Mouse (Mus musculus) frontal cortex, adult (tissue): ENCODE results near the gene Apoa4.

Experiments
- ATAC-seq: cut with Nextera tagmentation; 2 replicates; pipeline ENCODE4 v1.9.2; 2017; ENCODE audit warnings: mild to moderate bottlenecking, moderate library complexity, mixed read lengths; ENCODE audit not compliant: low TSS enrichment

Gene Apoa4

GRCm38 (mm10) chr9:46240526-46241153 is at the start of gene Apoa4:
Gene Apoa4, plus strand, starts transcription at chr9:46240696.
- no peak for ATAC-seq

- ATAC-seq = no peak
These were observed 49.3 kb upstream of the Apoa4 start for GRCm38 (mm10) chr9:46191234-46191633.

GRCm38 (mm10) chr9:46191644-46192043 is 48.9 kb upstream of the Apoa4 start:
- ATAC-seq = 0 out of 2 replicates have a peak, but pooled peaks have one; percentile 41

- no peak for ATAC-seq
These were observed 47.9 kb upstream of the Apoa4 start for GRCm38 (mm10) chr9:46192642-46193041.

- no peak for ATAC-seq
These were observed 45.7 kb upstream of the Apoa4 start for GRCm38 (mm10) chr9:46194809-46195208.

GRCm38 (mm10) chr9:46196699-46197169 is 43.8 kb upstream of the Apoa4 start:
- ATAC-seq = no peak

GRCm38 (mm10) chr9:46198461-46198860 is 42.0 kb upstream of the Apoa4 start:
- ATAC-seq = peak; percentile 67; the same call in 1 of the 2 replicates

GRCm38 (mm10) chr9:46198936-46199335 is 41.6 kb upstream of the Apoa4 start:
- no peak for ATAC-seq

GRCm38 (mm10) chr9:46199609-46200008 is 40.9 kb upstream of the Apoa4 start:
- ATAC-seq = no peak

- ATAC-seq = no peak
These were observed 33.5 kb upstream of the Apoa4 start for GRCm38 (mm10) chr9:46206834-46207500.

- no peak for ATAC-seq
These were observed 33.0 kb upstream of the Apoa4 start for GRCm38 (mm10) chr9:46207501-46207869.

- no peak for ATAC-seq
These were observed 32.0 kb upstream of the Apoa4 start for GRCm38 (mm10) chr9:46208401-46208974.

- no peak for ATAC-seq
These were observed 30.0 kb upstream of the Apoa4 start for GRCm38 (mm10) chr9:46210473-46210872.

- ATAC-seq = no peak
These were observed 26.2 kb upstream of the Apoa4 start for GRCm38 (mm10) chr9:46214276-46214675.

GRCm38 (mm10) chr9:46214946-46215337 is 25.6 kb upstream of the Apoa4 start:
- no peak for ATAC-seq

- peak; percentile 70; the same call in 1 of the 2 replicates for ATAC-seq
These were observed 24.9 kb upstream of the Apoa4 start for GRCm38 (mm10) chr9:46215338-46216322.

- ATAC-seq = no peak
These were observed 23.6 kb upstream of the Apoa4 start for GRCm38 (mm10) chr9:46216744-46217470.

- no peak for ATAC-seq
These were observed 22.3 kb upstream of the Apoa4 start for GRCm38 (mm10) chr9:46218176-46218575.

GRCm38 (mm10) chr9:46223090-46223489 is 17.4 kb upstream of the Apoa4 start:
- no peak for ATAC-seq

GRCm38 (mm10) chr9:46224101-46224500 is 16.4 kb upstream of the Apoa4 start:
- no peak for ATAC-seq
